Mouse (Mus musculus) midbrain, embryonic 16.5 days (tissue): ENCODE results near the gene Slc24a4. TPM values are rescaled to one million over a fixed set of nuclear protein-coding genes. Genes with fewer than 3 reads are reported as not detected.

Source experiments
- ATAC-seq: fragments of 200-750 bp; cut with Nextera tagmentation; 2 replicates; pipeline ENCODE4 v1.8.0; 2017; ENCODE audit warnings: moderate TSS enrichment
- H3K27ac ChIP-seq: fragments of 300-500 bp; sonication (generic); 2 replicates; pipeline ENCODE4 v1.5.1; 2014; ENCODE audit warnings: mild to moderate bottlenecking, low read length, mixed read lengths
- H3K27me3 ChIP-seq: fragments of 300-500 bp; sonication (generic); 2 replicates; pipeline ENCODE4 v1.6.1; 2014; ENCODE audit warnings: low read depth, low read length, mixed read lengths; ENCODE audit not compliant: control insufficient read depth, insufficient read depth
- H3K36me3 ChIP-seq: fragments of 300-500 bp; sonication (generic); 2 replicates; pipeline ENCODE4 v1.6.1; 2014; ENCODE audit warnings: mild to moderate bottlenecking, low read length, moderate library complexity, mixed read lengths; ENCODE audit not compliant: control insufficient read depth, insufficient read depth
- H3K4me1 ChIP-seq: fragments of 300-500 bp; sonication (generic); 2 replicates; pipeline ENCODE4 v1.6.1; 2014; ENCODE audit warnings: mild to moderate bottlenecking, low read length, mixed read lengths; ENCODE audit not compliant: control insufficient read depth, insufficient read depth
- H3K4me2 ChIP-seq: fragments of 300-500 bp; sonication (generic); 2 replicates; pipeline ENCODE4 v1.6.1; 2014; ENCODE audit warnings: mild to moderate bottlenecking, low read length, mixed read lengths
- H3K4me3 ChIP-seq: fragments of 300-500 bp; sonication (generic); 2 replicates; pipeline ENCODE4 v1.5.1; 2014; ENCODE audit warnings: low read depth, mild to moderate bottlenecking, low read length, moderate library complexity, mixed read lengths
- H3K9ac ChIP-seq: fragments of 300-500 bp; sonication (generic); 2 replicates; pipeline ENCODE4 v1.6.1; 2014; ENCODE audit warnings: low read depth, low read length, mixed read lengths
- H3K9me3 ChIP-seq: fragments of 300-500 bp; sonication (generic); replicated peaks from 2 replicates; pipeline ENCODE4 v1.6.1; 2014; ENCODE audit warnings: mild to moderate bottlenecking, low read length, mixed read lengths; ENCODE audit not compliant: control insufficient read depth, poor library complexity, severe bottlenecking
- WGBS: fragments of 180-500 bp; shearing (Covaris S2); extraction: QIAGEN DNeasy Blood & Tissue Kit; methylation state at CpG from one replicate; pipeline ENCODE4 v1.1.7; 2014; 5-methylcytosine and 5-hydroxymethylcytosine counted together
- polyA plus RNA-seq: library from polyadenylated mRNA; unstranded; fragments of >200 nt; fragmentation: Nextera tagmentation; extraction: Ambion mirVana; gene quantifications from 2 replicates; pipeline ENCODE4 v1.2.1, GENCODE M21; 2015

Slc24a4 gene
- polyA plus RNA-seq, 1 experiment from 2014 or later = 1.7 TPM

GRCm38 (mm10) chr12:102296967-102297366 is 168.4 kb downstream of the Slc24a4 start:
- Histone ChIP-seq H3K36me3 (no peaks in the 10 kb centered on the region), H3K27ac (no peak overlapping the region), H3K27me3 (no peaks in the 10 kb centered on the region), H3K9ac (no peak overlapping the region), H3K4me2 (no peak overlapping the region), H3K4me3 (no peak overlapping the region), H3K4me1 (no peaks in the 10 kb centered on the region), H3K9me3 (no peaks in the 10 kb centered on the region)
- ATAC-seq = no peak
- 84% methylated on average over 4 of the region's 4 CpGs for whole genome bisulfite sequencing

GRCm38 (mm10) chr12:102299209-102299608 is 170.7 kb downstream of the Slc24a4 start:
- 74% methylated on average over 5 of the region's 5 CpGs for WGBS
- Histone ChIP-seq H3K9me3 (no peaks in the 10 kb centered on the region), H3K4me1 (no peaks in the 10 kb centered on the region), H3K36me3 (no peaks in the 10 kb centered on the region), H3K4me3 (no peak overlapping the region), H3K9ac (no peak overlapping the region), H3K27me3 (no peaks in the 10 kb centered on the region), H3K4me2 (no peak overlapping the region), H3K27ac (no peak overlapping the region)
- ATAC-seq = no peak

- Histone ChIP-seq H3K9ac (no peak overlapping the region), H3K36me3 (no peaks in the 10 kb centered on the region), H3K4me1 (no peaks in the 10 kb centered on the region), H3K27me3 (no peaks in the 10 kb centered on the region), H3K4me3 (no peak overlapping the region), H3K27ac (no peak overlapping the region), H3K9me3 (no peaks in the 10 kb centered on the region), H3K4me2 (no peak overlapping the region)
- 81% methylated on average over 1 of the region's 1 CpGs for WGBS
- ATAC-seq = no peak
These were observed 173.1 kb downstream of the Slc24a4 start for GRCm38 (mm10) chr12:102301585-102301984.

- ATAC-seq = no peak
- Histone ChIP-seq H3K4me2 (no peak overlapping the region), H3K27me3 (no peaks in the 10 kb centered on the region), H3K9ac (no peak overlapping the region), H3K4me3 (no peak overlapping the region), H3K4me1 (no peaks in the 10 kb centered on the region), H3K27ac (no peak overlapping the region), H3K36me3 (no peaks in the 10 kb centered on the region), H3K9me3 (no peaks in the 10 kb centered on the region)
- WGBS = 83% methylated on average over 9 of the region's 9 CpGs
These were observed 173.8 kb downstream of the Slc24a4 start for GRCm38 (mm10) chr12:102302322-102302721.

GRCm38 (mm10) chr12:102302831-102303351 is 174.4 kb downstream of the Slc24a4 start:
- no peaks in the 10 kb centered on the region for H3K9me3 ChIP-seq
- H3K27ac ChIP-seq = no peak overlapping the region
- no peak overlapping the region for H3K9ac ChIP-seq
- no peaks in the 10 kb centered on the region for H3K4me1 ChIP-seq
- WGBS = 79% methylated on average over 4 of the region's 4 CpGs
- no peak overlapping the region for H3K4me3 ChIP-seq
- H3K27me3 ChIP-seq = no peaks in the 10 kb centered on the region
- no peak overlapping the region for H3K4me2 ChIP-seq
- H3K36me3 ChIP-seq = no peaks in the 10 kb centered on the region
- no peak for ATAC-seq

- Histone ChIP-seq H3K27me3 (no peaks in the 10 kb centered on the region), H3K36me3 (no peaks in the 10 kb centered on the region), H3K9me3 (no peaks in the 10 kb centered on the region), H3K4me3 (no peak overlapping the region), H3K9ac (no peak overlapping the region), H3K4me1 (peaks cover 5% of the 10 kb centered on the region; the same call in 1 of the 2 replicates), H3K27ac (no peak overlapping the region), H3K4me2 (no peak overlapping the region)
- 56% methylated on average over 7 of the region's 7 CpGs for WGBS
- no peak for ATAC-seq
These were observed 175.3 kb downstream of the Slc24a4 start for GRCm38 (mm10) chr12:102303867-102304266.

GRCm38 (mm10) chr12:102305069-102305836 is 176.7 kb downstream of the Slc24a4 start:
- Histone ChIP-seq H3K27me3 (no peaks in the 10 kb centered on the region), H3K4me1 (peaks cover 5% of the 10 kb centered on the region; the same call in 1 of the 2 replicates), H3K36me3 (no peaks in the 10 kb centered on the region), H3K4me2 (no peak overlapping the region), H3K9ac (no peak overlapping the region), H3K9me3 (no peaks in the 10 kb centered on the region), H3K27ac (no peak overlapping the region), H3K4me3 (no peak overlapping the region)
- ATAC-seq = no peak
- WGBS = 55% methylated on average over 10 of the region's 10 CpGs

- peak; percentile 46; the same call in 1 of the 2 replicates for ATAC-seq
- H3K4me1 ChIP-seq = peaks cover 5% of the 10 kb centered on the region; the same call in 1 of the 2 replicates
- H3K4me3 ChIP-seq = no peak overlapping the region
- H3K4me2 ChIP-seq = no peak overlapping the region
- H3K27me3 ChIP-seq = no peaks in the 10 kb centered on the region
- H3K9ac ChIP-seq = no peak overlapping the region
- no peaks in the 10 kb centered on the region for H3K9me3 ChIP-seq
- 0 out of 2 replicates have a peak overlapping the region, but pooled peaks have one; percentile 9 for H3K27ac ChIP-seq
- no peaks in the 10 kb centered on the region for H3K36me3 ChIP-seq
- WGBS = 58% methylated on average over 6 of the region's 6 CpGs
These were observed 179.5 kb downstream of the Slc24a4 start for GRCm38 (mm10) chr12:102308001-102308456.

- ATAC-seq = peak; percentile 62
- Histone ChIP-seq H3K9ac (no peak overlapping the region), H3K27ac (peak overlapping the region; percentile 9; the same call in 1 of the 2 replicates), H3K4me2 (no peak overlapping the region), H3K4me1 (peaks cover 5% of the 10 kb centered on the region; the same call in 1 of the 2 replicates), H3K27me3 (no peaks in the 10 kb centered on the region), H3K9me3 (no peaks in the 10 kb centered on the region), H3K4me3 (no peak overlapping the region), H3K36me3 (no peaks in the 10 kb centered on the region)
- WGBS = 50% methylated on average over 16 of the region's 16 CpGs
These were observed 180.0 kb downstream of the Slc24a4 start for GRCm38 (mm10) chr12:102308457-102309011.
